24 mouse cellular contexts compared by ENCODE assay signal in the genomic region with DNA sequence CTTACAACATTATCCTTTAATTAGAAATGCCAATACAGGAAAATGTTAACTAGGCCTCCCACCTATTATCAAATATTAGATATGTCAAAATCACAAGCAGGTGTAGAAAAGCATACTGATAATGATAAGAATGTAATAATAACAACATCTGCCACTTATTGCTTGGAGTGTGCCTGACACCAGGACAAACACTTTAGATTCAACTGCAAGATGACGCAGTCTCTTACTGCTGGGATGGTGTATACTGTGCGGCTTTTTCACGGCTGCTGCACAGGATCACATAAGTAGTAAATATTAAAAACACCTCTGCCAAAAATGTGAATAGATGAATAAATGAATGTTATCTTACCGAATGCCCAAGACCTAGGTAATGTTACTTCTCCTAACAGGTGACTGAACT. TPM values are rescaled to one million over a fixed set of nuclear protein-coding genes. Genes with fewer than 3 reads are reported as not detected.
DNase-seq lines count a peak whose midpoint lies in the region; ATAC-seq and TF ChIP-seq lines count a peak whose summit lies in the region.
"Had no signal": no experiment of that assay in that cellular context is flagged by ENCODE, and none has a peak within 500 bp of the region (broad histone marks: within the 10 kb centered on the region; RNA-seq: fewer than 3 reads in every experiment).

No protein-coding gene starts in this region.

- H3K36me3 ChIP-seq in forebrain, embryonic 14.5 days (ENCODE audit: control insufficient read depth, insufficient read depth, low read length): no peaks in the 10 kb centered on the region
- H3K36me3 ChIP-seq in forebrain, embryonic 12.5 days (replicated peaks): no peaks in the 10 kb centered on the region
- H3K36me3 ChIP-seq in forebrain, embryonic 16.5 days (ENCODE audit: control insufficient read depth, insufficient read depth): no peaks in the 10 kb centered on the region
- H3K36me3 ChIP-seq: embryonic facial prominence, embryonic 13.5 days; embryonic facial prominence, embryonic 15.5 days; G1E had no signal

- WGBS in forebrain, embryonic 14.5 days: 76% methylated on average over 4 of the region's 4 CpGs
- 80% methylated on average over 4 of the region's 4 CpGs for WGBS in forebrain, embryonic 12.5 days
- 62% methylated on average over 4 of the region's 4 CpGs for WGBS in forebrain, embryonic 16.5 days

- peaks cover 3% of the 10 kb centered on the region; the same call in 1 of the 2 replicates for H3K4me1 ChIP-seq in forebrain, embryonic 14.5 days (ENCODE audit: control insufficient read depth, insufficient read depth, low read length)
- H3K4me1 ChIP-seq in forebrain, embryonic 12.5 days: peaks cover 5% of the 10 kb centered on the region; the same call in 1 of the 2 replicates
- no peaks in the 10 kb centered on the region for H3K4me1 ChIP-seq in forebrain, embryonic 16.5 days (replicated peaks; ENCODE audit: control insufficient read depth, insufficient read depth, low read length)
- H3K4me1 ChIP-seq: embryonic facial prominence, embryonic 13.5 days; embryonic facial prominence, embryonic 15.5 days had no signal

- H3K27ac ChIP-seq in forebrain, embryonic 14.5 days (ENCODE audit: low read depth, low read length): no peak overlapping the region
- no peak overlapping the region for H3K27ac ChIP-seq in forebrain, embryonic 12.5 days
- no peak overlapping the region for H3K27ac ChIP-seq in forebrain, embryonic 16.5 days (ENCODE audit: low read length)
- H3K27ac ChIP-seq: embryonic facial prominence, embryonic 13.5 days; embryonic facial prominence, embryonic 15.5 days had no signal

- no peak for TF ChIP-seq CTCF in brain, embryonic 14.5 days (IDR thresholded peaks at IDR 0.05; ENCODE audit: borderline replicate concordance, extremely low read depth, insufficient read depth, insufficient read length)

- no peak for TF ChIP-seq POLR2A in brain, embryonic 14.5 days (IDR thresholded peaks at IDR 0.05; ENCODE audit: borderline replicate concordance, extremely low read depth, insufficient read depth, insufficient read length, poor library complexity, severe bottlenecking)

- no peak overlapping the region for H3K4me3 ChIP-seq in forebrain, embryonic 14.5 days (ENCODE audit: low read depth, low read length)
- no peak overlapping the region for H3K4me3 ChIP-seq in forebrain, embryonic 12.5 days (replicated peaks)
- H3K4me3 ChIP-seq in forebrain, embryonic 16.5 days (replicated peaks; ENCODE audit: low read length): no peak overlapping the region
- H3K4me3 ChIP-seq: embryonic facial prominence, embryonic 13.5 days; embryonic facial prominence, embryonic 15.5 days; erythroblast, embryonic 14.5 days had no signal

- H3K4me2 ChIP-seq in forebrain, embryonic 14.5 days (ENCODE audit: low read length): no peak overlapping the region
- no peak overlapping the region for H3K4me2 ChIP-seq in forebrain, embryonic 12.5 days
- no peak overlapping the region for H3K4me2 ChIP-seq in forebrain, embryonic 16.5 days (ENCODE audit: low read length)
- H3K4me2 ChIP-seq: embryonic facial prominence, embryonic 13.5 days; embryonic facial prominence, embryonic 15.5 days had no signal

- H3K9me3 ChIP-seq in forebrain, embryonic 14.5 days (replicated peaks; ENCODE audit: control insufficient read depth, low read length): no peaks in the 10 kb centered on the region
- no peaks in the 10 kb centered on the region for H3K9me3 ChIP-seq in forebrain, embryonic 12.5 days
- H3K9me3 ChIP-seq in forebrain, embryonic 16.5 days (ENCODE audit: control insufficient read depth, low read length): no peaks in the 10 kb centered on the region
- H3K9me3 ChIP-seq: embryonic facial prominence, embryonic 13.5 days; embryonic facial prominence, embryonic 15.5 days had no signal

- no peaks in the 10 kb centered on the region for H3K27me3 ChIP-seq in forebrain, embryonic 14.5 days (replicated peaks; ENCODE audit: control insufficient read depth, insufficient read depth, low read length)
- H3K27me3 ChIP-seq in forebrain, embryonic 12.5 days: no peaks in the 10 kb centered on the region
- no peaks in the 10 kb centered on the region for H3K27me3 ChIP-seq in forebrain, embryonic 16.5 days (replicated peaks; ENCODE audit: control insufficient read depth, insufficient read depth, low read length)
- H3K27me3 ChIP-seq: CH12.LX; embryonic facial prominence, embryonic 13.5 days; embryonic facial prominence, embryonic 15.5 days; Patski had no signal

- DNase-seq in forebrain, embryonic 14.5 days (ENCODE audit: low spot score): peak; percentile 8
- peak; percentile 29 for DNase-seq in brain, embryonic 14.5 days (ENCODE audit: low read depth)
- DNase-seq in B cell, adult 2 months: no peak
- no peak for DNase-seq in kidney, postnatal 36 days
- DNase-seq: adrenal gland, adult 8-10 months; adrenal gland, postnatal 14 days; adrenal gland, postnatal 36 days; cerebellum, adult 11 months; cerebellum, adult 18-20 months; cerebellum, adult 8-10 months; cerebellum, adult 9-11 months; cerebellum, postnatal 14 days; cerebellum, postnatal 36 days; embryo, embryonic 11 days had no signal

- no peak overlapping the region for H3K9ac ChIP-seq in forebrain, embryonic 14.5 days (ENCODE audit: low read length)
- no peak overlapping the region for H3K9ac ChIP-seq in forebrain, embryonic 12.5 days
- no peak overlapping the region for H3K9ac ChIP-seq in forebrain, embryonic 16.5 days (replicated peaks; ENCODE audit: low read depth, low read length)
- H3K9ac ChIP-seq: embryonic facial prominence, embryonic 13.5 days; embryonic facial prominence, embryonic 15.5 days had no signal

- no peak for ATAC-seq in forebrain, embryonic 14.5 days
- no peak for ATAC-seq in forebrain, embryonic 12.5 days (ENCODE audit: low FRiP score)
- peak; percentile 68 for ATAC-seq in forebrain, embryonic 16.5 days
- ATAC-seq: activated CD4-positive, CD25-positive, alpha-beta regulatory T cell, adult 4 months; CD4-positive, CD25-positive, alpha-beta regulatory T cell, adult 4 months; Patski had no signal

RNA-seq across cellular contexts. Expression of gene Zfp462, which starts 48.8 kb away (rescaled TPM):
- polyA plus RNA-seq in forebrain, embryonic 14.5 days (2014; fragmentation: Nextera tagmentation; extraction: Ambion mirVana): 18.7 and 20.0 TPM in 2 replicates
- polyA plus RNA-seq in forebrain, embryonic 12.5 days (2016; fragmentation: Nextera tagmentation; extraction: Ambion mirVana): 21.2 and 21.6 TPM in 2 replicates
- polyA plus RNA-seq in brain, embryonic 14.5 days (2012; rRNA removed): 76.3 and 93.8 TPM in 2 replicates
- polyA plus RNA-seq in forebrain, embryonic 16.5 days (2015; fragmentation: Nextera tagmentation; extraction: Ambion mirVana): 20.5 and 22.2 TPM in 2 replicates
- polyA plus RNA-seq: CD4-positive, CD25-positive, alpha-beta regulatory T cell, adult 4 months; erythroblast, embryonic 14.5 days; G1E had no signal

Comparison
In these comparisons a context has a peak if more than half of its experiments do, and no peak if none do; other contexts are left out.
1. DNase-seq: peak in forebrain, embryonic 14.5 days (single experiment) and brain, embryonic 14.5 days (single experiment); none in B cell, adult 2 months (0 of 2) and kidney, postnatal 36 days (0 of 2).